Mouse (Mus musculus) CD8-positive naive resting alpha-beta T cell, adult 57 days (primary cell): ENCODE measurements around the gene Rab14. TPM values are rescaled to one million over a fixed set of nuclear protein-coding genes. Genes with fewer than 3 reads are reported as not detected.

Experiments used
- total RNA-seq: library from RNA; stranded (reverse); gene quantifications from one replicate; pipeline ENCODE4 v1.2.4, GENCODE M21; 2023

Rab14 gene
- 142 TPM for total RNA-seq

GRCm38 (mm10) chr2:35200898-35201668 lies at the start of gene Rab14:
Gene Rab14, minus strand, starts transcription at chr2:35201120.

Other genes starting within 250 kb of the Rab14 start
- 218 TPM for gene Traf1, start 239.3 kb downstream of the Rab14 start, total RNA-seq
- not detected for gene Hc, start 139.7 kb downstream of the Rab14 start, total RNA-seq
- 1.6 TPM for gene AI182371, start 99.6 kb downstream of the Rab14 start, total RNA-seq
- gene Cntrl, start 91.6 kb downstream of the Rab14 start, total RNA-seq: 120 TPM
- gene Gsn, start 55.3 kb upstream of the Rab14 start, total RNA-seq: 19.8 TPM
- gene Stom, start 135.9 kb upstream of the Rab14 start, total RNA-seq: 2.2 TPM
- not detected for gene 4930568D16Rik, start 166.6 kb upstream of the Rab14 start, total RNA-seq
- not detected for gene 4930402F06Rik, start 196.1 kb upstream of the Rab14 start, total RNA-seq